Mouse (Mus musculus) urinary bladder, postnatal 4 days (tissue): Measurements from ENCODE around the gene Gm44790.
"Not testable (repeated sequence)": the region's sequence is repeated elsewhere in the genome, so short reads cannot be mapped to it uniquely, and the experiment has no call there.

Experiments
- DNase-seq, 2 experiments: peaks; one replicate each; pipeline ENCODE4 v3.0.0; 2021 to 2022; ENCODE audit warnings: low spot score in 2 of 2

The Gm44790 gene

GRCm38 (mm10) chr6:86426358-86426757, at the start of gene Gm44790:
TSS of gene Gm44790 (plus strand) at chr6:86426658.
- no peak for DNase-seq

- DNase-seq: no peak
Observed at GRCm38 (mm10) chr6:86378341-86378740, 48.1 kb upstream of the Gm44790 start.

- DNase-seq: not testable (repeated sequence)
Observed at GRCm38 (mm10) chr6:86380112-86380511, 46.3 kb upstream of the Gm44790 start.

GRCm38 (mm10) chr6:86382551-86382950, 43.9 kb upstream of the Gm44790 start:
- no peak for DNase-seq

DNA sequence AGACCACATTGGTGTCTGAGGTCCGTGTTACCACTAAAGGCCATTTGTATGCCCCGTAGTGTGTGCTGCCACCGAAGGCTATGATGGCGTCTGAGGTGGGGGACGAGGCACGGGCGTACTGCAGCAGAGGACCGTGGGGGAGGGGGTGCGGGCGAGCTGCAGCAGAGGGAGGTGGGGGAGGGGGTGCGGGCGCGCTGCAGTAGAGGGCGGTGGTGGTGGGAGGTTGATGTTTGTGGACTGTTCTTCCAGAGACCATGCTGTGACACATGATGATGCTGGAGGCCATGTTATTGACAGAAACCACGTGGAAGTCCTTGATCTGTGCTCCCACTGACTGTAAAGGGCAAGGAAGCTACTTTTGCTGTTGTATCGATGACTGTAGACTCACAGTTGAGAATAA, 43.1 kb upstream of the Gm44790 start:
- DNase-seq: no peak

DNA sequence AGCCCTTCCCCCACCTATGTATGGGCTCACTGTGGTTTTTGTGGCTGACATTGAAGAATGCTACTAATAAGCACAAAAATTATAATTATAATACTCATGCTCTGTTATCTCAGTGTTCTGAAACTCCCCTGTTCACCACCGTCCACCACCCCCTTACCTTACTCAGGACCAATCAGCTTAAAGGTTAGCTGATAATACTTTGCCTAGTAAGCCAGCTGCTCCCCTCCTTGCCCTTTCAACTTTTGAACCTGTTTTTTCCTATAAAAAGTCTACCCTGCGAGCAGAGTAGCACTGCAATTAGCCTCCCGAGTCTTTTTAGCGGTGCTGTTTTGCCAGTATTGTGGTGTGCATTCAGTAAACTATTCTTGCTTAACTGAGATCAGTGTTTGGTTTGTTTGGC, 41.8 kb upstream of the Gm44790 start:
- DNase-seq: no peak

- DNase-seq: no peak
Observed at GRCm38 (mm10) chr6:86385362-86386104, 40.9 kb upstream of the Gm44790 start.

GRCm38 (mm10) chr6:86387313-86387712, 39.1 kb upstream of the Gm44790 start:
- DNase-seq: no peak

- DNase-seq: no peak
Observed at GRCm38 (mm10) chr6:86388461-86388860, 38.0 kb upstream of the Gm44790 start.

GRCm38 (mm10) chr6:86391326-86391725, 35.1 kb upstream of the Gm44790 start:
- no peak for DNase-seq

DNA sequence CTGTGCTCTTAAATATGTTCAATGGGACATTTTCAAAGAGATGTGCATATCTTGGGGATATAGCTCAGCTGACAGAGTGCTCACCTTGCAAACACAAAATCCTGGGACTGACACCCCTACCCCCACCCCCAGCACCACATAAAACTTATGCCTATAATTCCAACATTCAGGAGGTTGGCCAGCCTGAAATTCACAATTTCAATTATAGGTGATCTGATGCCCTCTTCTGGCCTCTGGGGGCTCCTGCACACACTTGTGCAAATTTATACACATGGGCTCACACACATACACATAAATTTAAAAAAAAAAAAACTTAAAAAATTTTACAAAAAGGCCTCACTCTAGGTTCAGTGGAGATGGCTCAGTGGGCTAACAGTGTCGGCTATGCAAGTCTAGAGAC, 33.3 kb upstream of the Gm44790 start:
- no peak for DNase-seq

DNA sequence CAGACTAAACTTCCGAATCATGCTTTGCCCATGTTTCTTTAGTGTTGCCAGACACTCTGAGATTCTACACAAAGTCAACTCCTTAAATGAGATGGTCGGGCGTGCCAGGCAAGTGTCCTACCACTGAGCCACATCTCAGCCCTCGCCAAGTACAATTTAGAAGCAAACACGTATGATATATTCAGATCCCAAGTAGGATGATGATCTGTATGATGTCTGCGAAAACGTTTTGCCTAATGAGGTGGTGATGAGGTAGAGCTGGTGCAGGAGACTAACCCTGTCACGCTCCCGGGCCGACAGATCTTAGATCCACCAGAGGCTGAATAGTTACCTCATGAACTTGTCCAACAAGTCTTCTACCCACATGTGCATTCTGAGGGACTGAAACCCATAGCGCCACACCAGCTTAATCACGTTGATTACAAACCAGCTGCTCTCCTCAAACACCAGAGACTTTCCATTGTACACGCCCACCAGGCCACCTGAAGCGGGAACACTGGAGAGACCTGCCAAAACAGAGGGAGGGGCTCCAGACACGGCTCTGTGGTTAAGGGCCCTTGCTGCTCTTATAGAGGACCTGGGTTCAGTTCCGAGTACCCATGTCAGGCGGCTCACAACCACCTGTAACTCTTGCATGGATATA, 32.3 kb upstream of the Gm44790 start:
- no peak for DNase-seq

- DNase-seq: no peak
Observed at GRCm38 (mm10) chr6:86395021-86395420, 31.4 kb upstream of the Gm44790 start.

DNA sequence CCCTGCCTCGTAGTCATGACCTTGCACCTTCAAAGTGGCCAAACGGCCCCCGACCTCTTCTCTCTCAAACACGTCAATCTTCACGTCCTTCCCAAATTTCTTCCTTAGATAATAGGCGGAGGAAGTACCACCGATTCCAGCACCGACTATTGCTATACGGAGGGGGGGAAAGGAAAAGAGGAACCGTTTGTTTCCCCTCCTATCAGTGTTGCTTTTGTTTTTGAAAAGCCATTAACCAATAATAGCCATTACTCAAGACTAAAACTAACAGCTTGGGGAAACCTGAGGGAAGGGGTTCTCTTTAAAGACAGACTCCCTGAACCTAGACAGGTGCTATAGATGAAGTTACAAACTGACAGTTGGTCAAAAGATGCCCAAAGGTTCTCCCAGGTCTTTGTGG, 30.5 kb upstream of the Gm44790 start:
- DNase-seq: no peak

GRCm38 (mm10) chr6:86396581-86397256, 29.7 kb upstream of the Gm44790 start, which contains the start of gene Pcyox1:
TSS of gene Pcyox1 (minus strand) at chr6:86397154.
- DNase-seq: peak; percentile 84 to 87

- DNase-seq: no peak
Observed at GRCm38 (mm10) chr6:86397257-86397980, 29.0 kb upstream of the Gm44790 start.

DNA sequence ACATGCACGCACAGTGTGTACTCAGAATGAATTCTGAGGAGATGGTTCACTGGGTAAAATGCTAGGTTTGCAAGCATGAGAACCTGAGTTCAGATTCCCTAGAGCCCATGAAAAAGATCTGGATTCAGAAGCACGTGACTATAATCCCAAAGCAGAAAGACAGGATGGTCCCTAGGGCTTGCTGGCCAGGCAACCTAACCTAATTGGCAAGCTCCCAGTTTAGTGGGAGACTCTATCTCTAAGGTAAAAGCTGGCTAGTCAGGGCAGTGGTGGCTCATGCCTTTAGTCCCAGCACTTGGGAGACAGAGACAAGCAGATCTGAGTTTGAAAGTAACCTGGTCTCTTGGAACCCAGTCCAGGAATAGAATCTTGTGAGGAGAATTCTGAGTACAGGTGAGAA, 27.5 kb upstream of the Gm44790 start:
- DNase-seq: no peak

GRCm38 (mm10) chr6:86399995-86400394, 26.5 kb upstream of the Gm44790 start:
- no peak for DNase-seq

DNA sequence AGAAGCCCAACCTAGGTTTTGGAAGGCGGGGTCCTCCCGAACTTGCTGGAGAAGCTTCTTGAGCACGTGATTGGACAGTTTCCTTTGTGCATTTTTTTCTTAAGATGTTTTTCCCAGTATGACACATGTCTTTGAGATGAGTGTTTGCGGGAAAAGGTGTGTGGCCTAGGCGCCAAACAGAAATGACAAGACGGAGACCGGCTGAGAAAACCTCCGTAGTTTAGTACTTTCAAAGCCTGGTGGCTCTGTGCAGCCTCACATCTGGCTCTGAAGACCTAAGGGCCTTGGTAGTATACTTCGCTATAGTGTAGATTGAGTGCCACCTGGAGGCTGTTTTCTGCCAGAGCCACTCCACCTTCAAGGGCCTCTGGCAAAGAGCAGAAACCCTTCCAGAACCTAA, 25.5 kb upstream of the Gm44790 start:
- peak; percentile 54 to 66 for DNase-seq

- no peak for DNase-seq
Observed at GRCm38 (mm10) chr6:86402681-86403607, 23.5 kb upstream of the Gm44790 start.

GRCm38 (mm10) chr6:86403728-86404099, 22.7 kb upstream of the Gm44790 start:
- peak in 1 of 2 experiments; percentile 86 for DNase-seq
